Mouse (Mus musculus) kidney, adult 8-10 months (tissue): ENCODE results near the gene Rnf144a.
"Not testable (repeated sequence)": the region's sequence is repeated elsewhere in the genome, so short reads cannot be mapped to it uniquely, and the experiment has no call there.

Experiments
- DNase-seq, 2 experiments: peaks; one replicate each; pipeline ENCODE4 v3.0.0; 2022

Gene Rnf144a

DNA sequence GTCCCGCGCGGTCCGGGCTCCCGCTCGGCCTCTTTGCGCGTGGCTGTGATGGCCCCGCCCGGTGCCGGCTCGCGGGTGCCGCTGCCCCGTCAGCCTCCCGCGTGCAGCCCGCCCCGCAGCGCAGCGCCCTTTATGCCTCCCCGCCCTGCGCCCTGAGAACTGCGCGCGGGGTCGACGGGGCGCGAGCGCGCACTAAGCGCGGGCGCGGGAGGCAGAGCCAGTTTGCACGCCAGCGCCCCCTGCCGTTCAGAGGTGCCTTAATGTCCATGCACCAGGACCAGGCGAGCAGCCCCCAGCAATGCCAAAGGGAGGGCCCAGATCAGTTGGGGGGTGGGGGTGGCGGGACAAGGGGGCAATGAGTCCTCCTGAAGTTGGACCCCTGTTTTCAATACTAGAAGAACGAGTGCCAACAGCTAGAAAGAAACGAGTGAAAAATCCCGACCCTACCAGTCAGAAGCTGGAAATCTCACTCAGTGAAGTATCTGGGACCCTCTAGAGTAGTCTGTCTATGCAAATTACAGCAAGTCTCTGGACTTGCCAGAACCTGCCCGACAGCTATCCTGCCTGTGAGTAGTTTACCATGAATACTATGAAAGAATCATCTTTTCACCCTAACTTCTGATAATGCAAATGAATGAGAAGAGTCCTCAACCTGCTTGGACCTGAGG, at the start of gene Rnf144a:
Gene Rnf144a, minus strand, starts transcription at position 151 of the 668 bp plus-strand sequence.
- DNase-seq: peak; percentile 47 to 83

DNA sequence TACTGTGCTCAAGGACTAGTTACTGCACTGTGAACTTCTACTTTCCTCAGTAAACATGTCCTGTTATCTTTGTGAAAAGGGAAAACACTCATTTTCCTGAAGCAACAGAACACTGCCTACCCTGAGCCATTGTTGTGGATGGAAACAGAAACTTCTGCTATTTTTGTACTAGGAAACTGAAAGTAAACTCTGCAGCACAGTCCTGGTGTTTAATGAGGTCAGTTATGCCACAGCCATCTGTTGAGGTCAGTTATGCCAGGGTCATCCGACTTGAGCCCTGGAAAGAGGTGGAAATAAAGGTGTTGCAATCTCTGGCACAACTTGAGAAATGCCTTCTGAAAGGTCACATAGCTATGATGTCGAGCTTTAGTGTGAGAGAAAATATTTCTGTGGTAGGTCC, 45.0 kb upstream of the Rnf144a start:
- peak; percentile 18 to 37 for DNase-seq

- peak; percentile 81 to 84 for DNase-seq
Measured at GRCm38 (mm10) chr12:26456028-26456698, 41.1 kb upstream of the Rnf144a start, which contains the start of gene Rsad2. Gene Rsad2 (minus strand): TSS chr12:26456452.

DNA sequence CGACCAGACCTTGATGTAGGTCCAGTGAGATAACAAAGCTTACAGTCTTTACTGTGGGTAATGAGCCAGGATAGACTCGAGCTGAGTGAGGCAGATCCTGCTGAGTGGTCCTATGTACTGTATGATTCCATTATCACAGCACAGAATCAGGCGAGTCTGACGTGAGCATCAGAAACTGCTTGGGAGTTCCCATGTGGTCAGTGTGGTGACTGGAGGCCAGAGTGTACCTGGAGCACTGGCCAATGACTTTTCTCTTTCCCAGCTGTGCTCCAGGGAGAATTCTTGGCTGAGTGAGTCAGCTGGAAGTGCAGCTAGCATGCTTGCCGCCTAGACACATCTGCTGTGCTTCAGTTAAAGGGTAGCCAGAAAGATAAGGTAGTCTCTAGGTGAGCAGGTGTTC, 39.6 kb upstream of the Rnf144a start:
- DNase-seq: no peak

DNA sequence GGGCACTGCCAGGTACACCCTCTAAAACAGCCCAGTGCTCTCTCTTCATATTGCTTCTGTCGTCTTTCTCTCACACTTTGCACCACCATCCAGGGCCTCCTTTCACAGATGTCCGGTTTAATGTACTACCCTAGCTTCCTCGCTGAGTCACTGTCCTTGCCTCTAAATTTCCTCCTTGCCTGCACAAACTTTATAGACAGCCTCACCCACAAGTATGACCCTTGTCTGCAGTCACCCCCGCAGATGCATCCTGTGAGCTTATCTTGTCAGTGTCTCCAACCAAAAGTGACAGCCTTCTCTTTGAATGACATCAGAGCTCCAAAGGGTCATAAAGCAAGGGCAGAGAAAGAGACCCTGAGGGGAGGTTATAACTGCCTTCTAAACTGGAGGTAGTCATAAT, 37.9 kb upstream of the Rnf144a start:
- DNase-seq: no peak

- DNase-seq: no peak
Measured at GRCm38 (mm10) chr12:26451150-26451549, 36.1 kb upstream of the Rnf144a start.

- DNase-seq: no peak
Measured at GRCm38 (mm10) chr12:26449483-26449882, 34.4 kb upstream of the Rnf144a start.

DNA sequence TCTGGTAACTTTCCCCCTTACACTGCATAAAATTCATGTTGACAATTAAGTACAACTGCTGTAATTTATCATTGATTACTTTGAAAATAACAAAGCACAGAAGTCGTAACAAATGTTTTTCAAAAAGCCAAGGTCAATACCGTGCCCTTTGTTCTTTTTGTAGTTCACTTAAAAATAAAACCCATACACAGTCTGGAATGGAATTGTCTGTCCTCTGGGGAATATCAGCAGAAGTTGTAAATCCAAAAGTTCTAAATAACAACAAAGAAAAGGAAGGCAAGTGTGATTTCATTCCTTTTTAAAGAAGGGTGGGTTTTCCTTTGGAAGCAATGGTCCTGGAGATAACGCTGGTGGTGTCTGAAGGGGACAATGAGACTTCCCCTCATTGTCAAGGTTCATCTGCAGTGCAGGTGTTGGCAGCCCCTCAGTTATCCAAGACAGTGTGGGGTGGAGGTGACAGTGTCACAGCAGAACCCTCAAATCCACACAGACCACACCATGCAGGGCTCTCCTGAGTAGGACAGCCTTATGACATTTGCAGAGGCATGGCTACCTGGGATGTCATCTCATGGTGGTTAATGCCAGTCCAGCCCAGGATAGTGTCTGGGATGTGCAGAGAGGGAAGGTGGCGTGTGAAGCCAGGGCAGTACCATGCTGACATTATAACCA, 31.5 kb upstream of the Rnf144a start:
- DNase-seq: peak; percentile 13 to 40

- DNase-seq: no peak
Measured at GRCm38 (mm10) chr12:26444511-26444910, 29.5 kb upstream of the Rnf144a start.

DNA sequence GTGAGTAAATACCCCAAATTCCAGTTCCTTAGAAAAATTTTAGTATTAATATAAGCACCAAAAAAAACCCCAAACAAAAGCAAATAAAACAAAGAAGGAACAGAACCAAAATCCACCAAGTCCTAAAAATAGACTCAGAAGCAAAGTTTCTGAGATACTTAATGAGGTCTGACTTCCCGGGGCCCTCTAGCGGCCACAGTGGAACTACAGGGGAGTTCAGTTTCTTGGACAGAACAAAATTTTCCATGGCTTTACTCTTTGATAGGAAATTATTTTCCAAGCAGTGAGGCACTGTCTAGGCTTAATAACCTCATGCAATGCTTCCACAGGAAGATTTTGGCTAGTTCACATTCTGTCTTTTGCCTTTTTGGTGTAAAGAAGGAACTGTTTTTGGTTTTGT, 29.0 kb upstream of the Rnf144a start:
- DNase-seq: peak; percentile 55 to 88

DNA sequence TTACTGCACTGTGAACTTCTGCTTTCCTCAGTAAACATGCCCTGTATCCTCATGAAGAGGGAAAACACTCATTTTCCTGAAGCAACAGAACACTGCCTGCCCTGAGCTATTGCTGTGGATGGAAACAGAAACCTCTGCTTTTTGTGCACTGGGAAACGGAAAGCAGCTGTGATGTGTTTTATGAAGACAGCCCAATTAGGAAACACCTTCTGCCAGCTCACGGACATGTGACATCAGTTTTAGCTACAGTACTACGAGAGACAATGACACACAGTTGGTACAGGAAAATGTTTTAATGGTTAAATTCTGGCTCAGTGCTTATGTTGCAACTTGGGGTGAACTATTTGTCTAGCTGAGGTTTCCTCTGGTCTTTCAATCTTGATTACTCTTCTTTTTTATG, 24.3 kb upstream of the Rnf144a start:
- DNase-seq: peak in 1 of 2 experiments; percentile 19

DNA sequence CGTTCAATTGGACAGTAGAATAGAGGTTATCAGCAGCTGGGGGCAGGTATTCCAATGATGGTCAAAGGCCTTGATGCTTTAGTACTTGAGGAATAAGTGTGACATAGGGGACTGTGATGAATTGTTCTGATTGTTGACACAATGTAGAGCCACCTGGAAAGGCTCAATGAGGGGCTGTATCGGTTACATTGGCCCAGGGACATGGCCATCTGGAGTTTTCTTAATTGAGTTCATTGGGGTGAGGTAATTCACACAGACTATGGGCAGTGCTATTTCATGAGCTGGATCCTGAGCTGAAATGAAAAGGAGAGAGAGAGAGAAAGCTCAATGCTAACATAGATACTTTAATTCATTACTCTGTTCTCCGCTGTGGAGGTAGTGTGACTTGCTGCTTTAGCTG, 22.9 kb upstream of the Rnf144a start:
- no peak for DNase-seq

DNA sequence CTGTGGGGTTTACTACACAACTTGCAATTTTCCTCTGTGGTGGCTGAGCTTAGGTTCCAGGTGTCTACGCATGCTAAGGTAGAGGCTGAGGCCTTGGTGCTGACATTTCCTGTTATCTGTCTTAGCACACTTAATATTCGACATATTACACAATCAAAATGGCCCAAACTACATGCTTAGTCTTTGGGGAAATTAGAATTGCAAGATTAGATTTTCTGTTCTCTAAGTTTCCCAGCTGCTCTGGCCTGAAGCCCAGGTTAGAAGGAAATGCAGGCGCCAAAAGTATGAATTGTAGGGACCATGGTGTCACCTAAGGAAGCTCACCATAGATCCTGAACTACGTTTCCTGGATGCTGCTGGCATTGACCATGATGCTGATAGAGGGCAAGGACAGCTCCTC, 21.3 kb upstream of the Rnf144a start:
- peak; percentile 26 to 51 for DNase-seq

DNA sequence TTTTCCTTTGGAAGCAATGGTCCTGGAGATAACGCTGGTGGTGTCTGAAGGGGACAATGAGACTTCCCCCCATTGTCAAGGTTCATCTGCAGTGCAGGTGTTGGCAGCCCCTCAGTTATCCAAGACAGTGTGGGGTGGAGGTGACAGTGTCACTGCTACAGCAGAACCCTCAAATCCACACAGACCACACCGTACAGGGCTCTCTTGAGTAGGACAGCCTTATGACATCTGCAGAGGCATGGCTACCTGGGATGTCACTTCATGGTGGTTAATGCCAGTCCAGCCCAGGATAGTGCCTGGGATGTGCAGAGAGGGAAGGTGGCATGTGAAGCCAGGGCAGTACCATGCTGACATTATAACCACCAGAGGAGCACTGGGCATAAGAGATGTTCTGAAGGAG, 13.7 kb upstream of the Rnf144a start:
- not testable (repeated sequence) for DNase-seq

GRCm38 (mm10) chr12:26424841-26425240, 9.8 kb upstream of the Rnf144a start:
- no peak for DNase-seq

DNA sequence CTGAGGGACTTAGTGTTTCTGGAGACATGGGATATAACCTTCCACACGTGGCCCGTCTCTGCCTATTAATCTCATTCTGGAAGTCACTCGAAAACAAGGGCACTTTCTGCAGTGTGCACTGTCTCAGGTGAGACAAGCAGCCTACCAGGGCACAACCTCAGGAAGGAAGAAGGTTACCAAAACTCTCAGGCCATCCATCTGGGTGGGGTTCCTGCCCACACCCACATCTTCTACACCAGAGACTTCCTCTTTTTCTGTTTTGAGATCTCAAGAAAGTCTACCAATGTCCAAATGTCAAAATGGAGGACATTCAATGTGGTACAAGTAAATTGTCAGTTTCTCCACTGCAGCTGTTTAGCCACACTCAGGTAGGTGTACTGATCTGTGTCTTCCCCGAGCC, 3.3 kb upstream of the Rnf144a start:
- DNase-seq: no peak

- no peak for DNase-seq
Measured at GRCm38 (mm10) chr12:26416636-26417295, 1.7 kb upstream of the Rnf144a start.

- no peak for DNase-seq
Measured at GRCm38 (mm10) chr12:26414451-26415103, 477 bp downstream of the Rnf144a start.

DNA sequence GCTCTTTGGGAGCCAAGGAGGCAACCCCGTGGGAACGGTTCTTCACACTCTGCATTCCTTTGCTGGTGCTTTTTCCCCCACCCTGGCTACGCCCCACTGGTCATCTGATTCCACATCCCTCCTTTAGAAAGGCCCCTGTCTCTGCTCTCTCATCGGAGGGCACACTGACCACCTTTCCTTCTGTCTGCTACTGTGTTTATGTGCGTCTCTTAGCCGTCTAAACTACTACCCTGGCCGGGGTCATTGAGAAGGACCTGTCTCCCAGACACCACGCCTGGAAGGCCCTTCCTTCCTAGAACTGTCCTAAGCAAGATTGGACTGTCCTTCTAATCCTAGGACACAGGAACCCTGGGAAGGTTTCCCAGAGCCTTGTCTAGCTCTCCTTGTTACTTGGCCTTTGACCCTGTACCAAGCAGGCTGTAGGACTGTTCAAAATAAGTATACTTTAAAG, 1.1 kb downstream of the Rnf144a start:
- DNase-seq: peak in 1 of 2 experiments; percentile 29

- DNase-seq: no peak
Measured at GRCm38 (mm10) chr12:26412802-26413201, 2.3 kb downstream of the Rnf144a start.

DNA sequence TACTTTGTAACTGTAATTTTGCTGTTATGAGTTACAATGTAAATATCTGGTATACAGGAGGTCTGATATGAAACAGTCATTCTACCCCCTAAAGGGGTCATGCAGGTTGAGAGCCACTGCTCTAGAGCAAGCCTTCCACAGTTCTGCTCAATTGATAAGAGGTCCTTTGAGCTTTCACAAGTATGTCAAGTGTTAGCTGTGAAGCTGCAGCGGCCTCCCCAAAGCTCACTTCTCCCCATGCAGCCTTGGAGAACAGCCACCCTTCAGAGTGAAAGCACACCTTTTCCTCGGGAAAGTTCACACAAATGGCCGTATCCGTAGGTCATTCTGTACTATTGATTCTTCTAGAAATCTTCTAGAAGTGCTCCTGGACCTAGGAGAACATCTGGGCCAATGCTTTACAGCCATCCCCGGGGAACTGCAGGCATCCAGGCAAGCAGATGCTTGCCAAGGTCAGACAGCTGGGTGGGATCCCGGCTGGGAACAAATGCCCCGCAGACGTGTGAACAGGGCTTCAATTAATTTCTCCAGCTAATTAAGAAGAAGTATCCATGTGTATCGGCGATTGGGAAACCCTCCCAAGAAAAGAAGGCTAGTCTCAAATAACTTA, 3.1 kb downstream of the Rnf144a start:
- no peak for DNase-seq

- no peak for DNase-seq
Measured at GRCm38 (mm10) chr12:26410443-26410842, 4.6 kb downstream of the Rnf144a start.
